Mouse (Mus musculus) heart, embryonic 14.5 days (tissue): Measurements from ENCODE around the gene Hspb1. TPM values are rescaled to one million over a fixed set of nuclear protein-coding genes. Genes with fewer than 3 reads are reported as not detected.

Source experiments
- ATAC-seq: fragments of 200-750 bp; cut with Nextera tagmentation; 2 replicates; pipeline ENCODE4 v1.8.0; 2017; ENCODE audit warnings: low read depth, moderate TSS enrichment; ENCODE audit not compliant: insufficient number of reproducible peaks, insufficient read depth, low FRiP score
- H3K27ac ChIP-seq, 2 experiments: fragments of 200-500 bp in 1 of 2; fragments of 300-500 bp in 1 of 2; sonication (generic) in 1 of 2; replicated peaks in 1 of 2; 2 replicates each; pipeline ENCODE4 v1.5.1; 2012 to 2014; ENCODE audit warnings: low read depth in 2 of 2, low read length in 2 of 2, control low read depth in 1 of 2, mild to moderate bottlenecking in 1 of 2, mixed read lengths in 1 of 2; ENCODE audit not compliant: control insufficient read depth in 1 of 2, insufficient read depth in 1 of 2
- H3K27me3 ChIP-seq: fragments of 300-500 bp; sonication (generic); 2 replicates; pipeline ENCODE4 v1.6.1; 2014; ENCODE audit warnings: mild to moderate bottlenecking, low read length, control low read depth; ENCODE audit not compliant: control insufficient read depth, insufficient read depth
- H3K36me3 ChIP-seq: fragments of 300-500 bp; sonication (generic); 2 replicates; pipeline ENCODE4 v1.6.1; 2014; ENCODE audit warnings: mild to moderate bottlenecking, control low read depth, low read length, mixed read lengths; ENCODE audit not compliant: control insufficient read depth, insufficient read depth
- H3K4me1 ChIP-seq, 2 experiments: fragments of 200-500 bp in 1 of 2; fragments of 300-500 bp in 1 of 2; sonication (generic) in 1 of 2; 2 replicates each; pipeline ENCODE4 v1.6.1; 2012 to 2014; ENCODE audit warnings: low read length in 2 of 2, control low read depth in 1 of 2, mixed read lengths in 1 of 2; ENCODE audit not compliant: control insufficient read depth in 2 of 2, insufficient read depth in 2 of 2
- H3K4me2 ChIP-seq: fragments of 300-500 bp; sonication (generic); 2 replicates; pipeline ENCODE4 v1.6.1; 2014; ENCODE audit warnings: mild to moderate bottlenecking, low read length
- H3K4me3 ChIP-seq, 2 experiments: fragments of 200-500 bp in 1 of 2; fragments of 300-500 bp in 1 of 2; sonication (generic) in 1 of 2; 2 replicates each; pipeline ENCODE4 v1.5.1; 2012 to 2014; ENCODE audit warnings: low read length in 2 of 2, mild to moderate bottlenecking in 2 of 2, control low read depth in 1 of 2, low read depth in 1 of 2, moderate library complexity in 1 of 2; ENCODE audit not compliant: control insufficient read depth in 1 of 2, insufficient read depth in 1 of 2
- H3K9ac ChIP-seq: fragments of 300-500 bp; sonication (generic); 2 replicates; pipeline ENCODE4 v1.6.1; 2014; ENCODE audit warnings: mild to moderate bottlenecking, low read length
- H3K9me3 ChIP-seq: fragments of 300-500 bp; sonication (generic); 2 replicates; pipeline ENCODE4 v1.6.1; 2016; ENCODE audit warnings: low read length, control low read depth; ENCODE audit not compliant: control insufficient read depth
- WGBS: fragments of 180-500 bp; shearing (Covaris S2); extraction: QIAGEN DNeasy Blood & Tissue Kit; methylation state at CpG from one replicate; pipeline ENCODE4 v1.1.7; 2014; 5-methylcytosine and 5-hydroxymethylcytosine counted together
- polyA plus RNA-seq: library from polyadenylated mRNA; unstranded; fragments of >200 nt; fragmentation: Nextera tagmentation; extraction: Ambion mirVana; gene quantifications from 2 replicates; pipeline ENCODE4 v1.2.1, GENCODE M21; 2014

Hspb1 gene
- polyA plus RNA-seq, 1 experiment from 2014 or later = 1,014 TPM

DNA sequence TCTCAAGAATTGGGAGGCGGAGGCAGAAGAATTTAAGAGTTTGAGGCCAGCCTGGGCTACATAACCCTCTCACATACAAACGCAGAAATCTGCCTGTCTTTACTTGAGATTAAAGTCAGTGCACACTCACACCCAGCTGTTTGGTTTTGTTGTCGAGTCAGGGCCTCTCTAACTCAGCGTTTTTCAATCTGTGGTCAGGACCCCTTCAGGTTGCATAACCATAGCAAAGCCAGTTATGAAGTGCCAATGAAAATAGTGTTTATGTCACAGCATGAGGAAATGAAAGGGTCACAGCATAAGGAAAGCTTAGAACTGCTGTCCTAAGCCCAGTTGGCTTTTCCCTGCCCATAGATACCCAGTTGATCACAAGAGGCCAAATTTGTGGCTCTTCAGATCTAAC, 19.1 kb downstream of the Hspb1 start:
- no peaks in the 10 kb centered on the region for H3K27me3 ChIP-seq
- peaks cover 12 to 22% of the 10 kb centered on the region in 2 experiments for H3K4me1 ChIP-seq
- peak overlapping the region in 1 of 2 experiments; percentile 37; a peak in 1 of 4 replicates for H3K27ac ChIP-seq
- peaks cover 60% of the 10 kb centered on the region for H3K36me3 ChIP-seq
- no peak overlapping the region for H3K4me2 ChIP-seq
- H3K4me3 ChIP-seq = no peak overlapping the region
- 79% methylated on average over 4 of the region's 4 CpGs for WGBS
- H3K9me3 ChIP-seq = no peaks in the 10 kb centered on the region
- no peak for ATAC-seq
- no peak overlapping the region for H3K9ac ChIP-seq

DNA sequence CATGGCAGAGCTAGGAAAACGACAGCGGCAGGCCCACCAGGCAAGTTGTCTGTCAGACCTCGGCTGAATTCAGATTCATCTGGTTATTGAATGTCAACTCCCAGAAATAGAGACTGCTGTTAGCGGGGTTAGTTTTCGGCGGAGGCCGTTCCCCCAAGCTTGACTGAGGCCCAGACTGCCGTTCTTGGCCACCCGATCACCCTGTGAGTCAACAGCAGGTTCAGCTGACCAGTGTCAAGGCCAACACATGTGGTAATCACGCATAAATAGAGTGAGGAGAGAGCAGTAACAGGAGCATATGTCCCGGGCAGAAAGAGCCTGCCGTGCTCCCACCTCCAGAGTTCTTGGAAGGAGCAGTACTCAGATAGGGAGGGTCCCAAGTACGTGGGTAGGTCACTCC, 19.5 kb downstream of the Hspb1 start:
- H3K4me1 ChIP-seq = peaks cover 12 to 23% of the 10 kb centered on the region in 2 experiments
- H3K36me3 ChIP-seq = peaks cover 62% of the 10 kb centered on the region
- no peak for ATAC-seq
- WGBS = 75% methylated on average over 13 of the region's 13 CpGs
- H3K4me2 ChIP-seq = no peak overlapping the region
- H3K9me3 ChIP-seq = no peaks in the 10 kb centered on the region
- no peaks in the 10 kb centered on the region for H3K27me3 ChIP-seq
- peak overlapping the region in 1 of 2 experiments; percentile 37; a peak in 1 of 4 replicates for H3K27ac ChIP-seq
- no peak overlapping the region for H3K4me3 ChIP-seq
- H3K9ac ChIP-seq = no peak overlapping the region

DNA sequence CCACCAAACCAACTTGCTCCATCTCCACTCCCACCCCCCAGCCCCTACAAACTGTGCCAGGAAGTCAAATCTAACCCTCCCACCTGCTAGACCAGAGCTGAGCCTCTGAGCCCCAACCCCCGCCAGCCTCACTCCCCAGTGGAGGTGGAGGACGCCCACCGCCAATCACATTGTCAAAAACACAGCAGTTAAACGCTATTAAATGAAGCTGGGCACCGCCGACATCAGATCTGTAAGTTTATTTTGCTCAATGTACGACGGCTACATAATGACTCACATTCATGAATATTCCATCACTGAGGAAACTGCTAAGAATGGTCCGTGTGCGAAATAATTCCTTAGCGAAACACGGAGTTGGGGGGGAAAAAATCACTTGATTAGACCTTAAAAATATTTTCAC, 20.5 kb downstream of the Hspb1 start:
- Histone ChIP-seq H3K36me3 (peaks cover 65% of the 10 kb centered on the region), H3K4me3 (no peak overlapping the region), H3K9me3 (no peaks in the 10 kb centered on the region), H3K4me2 (no peak overlapping the region), H3K4me1 (peaks cover 14 to 30% of the 10 kb centered on the region in 2 experiments), H3K27ac (no peak overlapping the region), H3K27me3 (no peaks in the 10 kb centered on the region), H3K9ac (no peak overlapping the region)
- WGBS = 86% methylated on average over 12 of the region's 12 CpGs
- no peak for ATAC-seq

DNA sequence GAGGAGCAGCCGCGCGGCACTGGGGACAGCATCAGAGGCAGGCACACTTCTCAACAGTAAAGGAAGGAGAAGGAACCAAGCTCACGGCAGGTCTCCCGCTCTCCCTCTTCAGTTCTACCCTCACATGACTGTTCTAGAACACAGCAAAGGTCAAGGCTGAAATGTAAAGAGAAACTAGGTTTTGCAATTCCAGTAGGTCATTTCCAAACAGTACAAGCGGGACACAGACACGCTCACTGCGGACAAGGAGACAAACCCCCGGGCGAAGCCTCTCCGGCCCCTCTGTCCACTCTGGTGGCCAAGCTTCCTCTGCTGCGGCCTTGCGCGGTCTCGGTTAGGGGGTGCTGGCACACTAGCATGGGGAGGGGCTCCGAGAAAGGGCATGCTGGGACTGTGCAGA, 21.3 kb downstream of the Hspb1 start:
- no peaks in the 10 kb centered on the region for H3K9me3 ChIP-seq
- no peaks in the 10 kb centered on the region for H3K27me3 ChIP-seq
- H3K4me3 ChIP-seq = no peak overlapping the region
- 89% methylated on average over 16 of the region's 16 CpGs for WGBS
- no peak overlapping the region for H3K4me2 ChIP-seq
- H3K27ac ChIP-seq = no peak overlapping the region
- no peak overlapping the region for H3K9ac ChIP-seq
- peaks cover 72% of the 10 kb centered on the region for H3K36me3 ChIP-seq
- no peak for ATAC-seq
- H3K4me1 ChIP-seq = peaks cover 21 to 35% of the 10 kb centered on the region in 2 experiments

DNA sequence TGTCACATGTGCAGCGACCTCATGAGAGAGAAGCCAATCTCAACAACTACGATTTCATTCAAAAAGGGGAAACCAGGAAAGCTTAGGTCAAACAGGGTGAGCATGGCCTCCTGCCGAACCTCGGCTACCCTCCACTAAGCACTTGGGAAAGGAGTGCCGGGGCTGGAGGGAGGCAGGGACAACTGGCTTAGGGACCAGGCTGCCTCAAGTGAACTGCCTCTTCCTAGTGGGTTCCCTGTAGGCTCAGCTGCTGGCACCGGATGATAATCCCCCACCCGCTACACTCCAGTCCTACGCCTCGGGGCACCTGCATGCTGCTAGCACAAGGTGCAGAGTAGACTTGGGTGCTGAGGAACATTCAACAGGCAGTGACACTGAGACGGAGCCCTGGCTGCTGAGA, 21.9 kb downstream of the Hspb1 start:
- Histone ChIP-seq H3K4me2 (no peak overlapping the region), H3K4me1 (peaks cover 25 to 37% of the 10 kb centered on the region in 2 experiments), H3K36me3 (peaks cover 70% of the 10 kb centered on the region), H3K27me3 (no peaks in the 10 kb centered on the region), H3K27ac (no peak overlapping the region), H3K9me3 (no peaks in the 10 kb centered on the region), H3K4me3 (no peak overlapping the region), H3K9ac (no peak overlapping the region)
- 89% methylated on average over 10 of the region's 10 CpGs for WGBS
- no peak for ATAC-seq

DNA sequence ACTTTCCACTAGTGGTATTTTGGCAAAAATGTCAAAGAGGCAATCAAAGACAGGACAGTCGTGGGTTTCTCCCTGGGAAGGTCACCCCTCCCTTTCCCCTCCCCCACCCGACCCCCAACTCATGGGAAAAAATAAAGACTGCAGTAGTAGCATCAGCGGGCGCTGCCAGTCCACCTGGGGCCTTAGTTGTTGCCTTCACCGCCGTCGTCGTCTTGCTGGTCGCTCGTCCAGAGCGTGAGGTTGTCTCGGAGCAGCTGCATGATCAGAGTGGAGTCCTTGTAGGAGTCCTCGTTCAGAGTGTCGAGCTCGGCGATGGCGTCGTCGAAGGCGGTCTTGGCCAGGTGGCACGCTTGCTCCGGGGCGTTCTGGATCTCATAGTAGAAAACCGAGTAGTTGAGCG, 23.1 kb downstream of the Hspb1 start:
- Histone ChIP-seq H3K4me2 (no peak overlapping the region), H3K27ac (no peak overlapping the region), H3K4me1 (peaks cover 24 to 42% of the 10 kb centered on the region in 2 experiments), H3K36me3 (peaks cover 66% of the 10 kb centered on the region), H3K4me3 (no peak overlapping the region), H3K27me3 (no peaks in the 10 kb centered on the region), H3K9me3 (no peaks in the 10 kb centered on the region), H3K9ac (no peak overlapping the region)
- WGBS = 90% methylated on average over 25 of the region's 25 CpGs
- ATAC-seq = no peak

DNA sequence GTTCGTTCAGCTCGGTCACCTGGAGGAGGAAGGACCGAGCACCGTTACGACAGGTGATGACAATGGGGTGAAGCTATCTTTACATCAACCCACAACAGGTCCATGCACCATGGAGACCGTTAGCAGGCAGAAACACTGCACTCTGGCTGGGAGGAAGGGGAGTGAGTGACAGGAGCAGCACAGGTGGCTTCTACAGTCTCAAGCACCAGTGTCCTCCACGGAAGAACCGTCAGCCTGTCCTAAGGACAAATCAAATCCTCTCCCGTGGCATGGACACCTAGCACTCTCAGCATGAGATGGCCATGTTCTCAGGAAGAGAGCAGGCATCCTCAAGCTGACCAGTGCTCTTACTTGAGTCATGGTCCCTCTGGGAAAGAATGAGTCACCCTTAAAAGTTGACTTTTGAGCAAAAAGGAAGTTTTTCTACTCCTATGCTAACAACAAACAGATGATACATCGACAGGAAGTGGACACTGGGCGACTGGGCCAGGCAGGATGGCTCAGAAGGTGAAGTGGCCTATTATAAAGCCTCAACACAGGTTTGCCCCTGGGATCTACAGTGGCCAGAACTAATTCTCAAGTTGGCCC, 24.0 kb downstream of the Hspb1 start:
- Histone ChIP-seq H3K4me1 (peaks cover 27 to 48% of the 10 kb centered on the region in 2 experiments), H3K9me3 (no peaks in the 10 kb centered on the region), H3K9ac (no peak overlapping the region), H3K4me2 (no peak overlapping the region), H3K27me3 (no peaks in the 10 kb centered on the region), H3K27ac (no peak overlapping the region), H3K4me3 (no peak overlapping the region), H3K36me3 (peaks cover 65% of the 10 kb centered on the region)
- 81% methylated on average over 11 of the region's 11 CpGs for WGBS
- no peak for ATAC-seq

DNA sequence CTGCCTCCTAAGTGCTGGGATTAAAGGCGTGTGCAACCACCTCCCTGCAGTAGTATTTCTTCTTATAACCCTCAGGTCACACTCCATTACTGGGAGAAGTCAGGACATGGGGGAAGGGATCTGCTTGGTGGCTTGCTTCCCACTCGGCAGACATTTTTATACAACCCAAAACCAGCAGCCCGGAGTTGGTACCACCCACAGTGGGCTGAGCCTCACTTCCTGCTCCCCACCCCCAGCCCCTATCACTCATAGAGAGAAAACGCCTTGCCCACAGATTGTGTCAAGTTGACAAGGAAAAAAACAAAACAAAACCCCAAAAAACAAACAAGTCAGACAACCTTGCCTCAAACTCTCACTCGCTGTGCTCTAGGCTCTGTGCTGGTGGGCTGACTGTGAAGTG, 25.5 kb downstream of the Hspb1 start:
- no peaks in the 10 kb centered on the region for H3K27me3 ChIP-seq
- no peak overlapping the region for H3K4me3 ChIP-seq
- 0 out of 2 replicates have a peak overlapping the region, but pooled peaks have one; percentile 31 for H3K9ac ChIP-seq
- no peak overlapping the region for H3K4me2 ChIP-seq
- H3K36me3 ChIP-seq = peaks cover 67% of the 10 kb centered on the region
- WGBS = 68% methylated on average over 5 of the region's 5 CpGs
- H3K9me3 ChIP-seq = no peaks in the 10 kb centered on the region
- ATAC-seq = no peak
- peak overlapping the region; percentile 92 to 93 for H3K27ac ChIP-seq
- H3K4me1 ChIP-seq = peaks cover 26 to 51% of the 10 kb centered on the region in 2 experiments
